Mouse (Mus musculus) stomach, embryonic 14.5 days (tissue): ENCODE data around the gene Oas2. TPM values are rescaled to one million over a fixed set of nuclear protein-coding genes. Genes with fewer than 3 reads are reported as not detected.

Source experiments
- ATAC-seq: fragments of 200-750 bp; cut with Nextera tagmentation; 2 replicates; pipeline ENCODE4 v1.8.0; 2017; ENCODE audit warnings: low read depth, moderate TSS enrichment; ENCODE audit not compliant: insufficient number of reproducible peaks, insufficient read depth, low FRiP score
- H3K27ac ChIP-seq: fragments of 300-500 bp; sonication (generic); 2 replicates; pipeline ENCODE4 v1.5.1; 2014; ENCODE audit warnings: mild to moderate bottlenecking, low read length, moderate library complexity, mixed read lengths
- H3K27me3 ChIP-seq: fragments of 300-500 bp; sonication (generic); 2 replicates; pipeline ENCODE4 v1.6.1; 2014; ENCODE audit warnings: low read length, control low read depth, mixed read lengths; ENCODE audit not compliant: control insufficient read depth, insufficient read depth
- H3K36me3 ChIP-seq: fragments of 300-500 bp; sonication (generic); 2 replicates; pipeline ENCODE4 v1.6.1; 2014; ENCODE audit warnings: mild to moderate bottlenecking, control low read depth, low read length, moderate library complexity, mixed read lengths; ENCODE audit not compliant: control insufficient read depth, insufficient read depth
- H3K4me1 ChIP-seq: fragments of 300-500 bp; sonication (generic); 2 replicates; pipeline ENCODE4 v1.6.1; 2014; ENCODE audit warnings: low read length, control low read depth, mixed read lengths; ENCODE audit not compliant: control insufficient read depth, insufficient read depth
- H3K4me2 ChIP-seq: fragments of 300-500 bp; sonication (generic); replicated peaks from 2 replicates; pipeline ENCODE4 v1.6.1; 2014; ENCODE audit warnings: low read depth, low read length, control low read depth
- H3K4me3 ChIP-seq: fragments of 300-500 bp; sonication (generic); 2 replicates; pipeline ENCODE4 v1.5.1; 2014; ENCODE audit warnings: low read depth, low read length, control low read depth
- H3K9ac ChIP-seq: fragments of 300-500 bp; sonication (generic); replicated peaks from 2 replicates; pipeline ENCODE4 v1.6.1; 2014; ENCODE audit warnings: low read depth, mild to moderate bottlenecking, control low read depth, low read length, moderate library complexity, mixed read lengths
- H3K9me3 ChIP-seq: fragments of 300-500 bp; sonication (generic); 2 replicates; pipeline ENCODE4 v1.6.1; 2016; ENCODE audit warnings: low read depth, low read length, control low read depth; ENCODE audit not compliant: control insufficient read depth
- WGBS: fragments of 180-500 bp; shearing (Covaris S2); extraction: QIAGEN DNeasy Blood & Tissue Kit; methylation state at CpG from one replicate; pipeline ENCODE4 v1.1.7; 2014; 5-methylcytosine and 5-hydroxymethylcytosine counted together
- polyA plus RNA-seq: library from polyadenylated mRNA; unstranded; fragments of >200 nt; fragmentation: Nextera tagmentation; extraction: Ambion mirVana; gene quantifications from 2 replicates; pipeline ENCODE4 v1.2.1, GENCODE M21; 2014

Gene Oas2
- polyA plus RNA-seq, 1 experiment from 2014 or later = 0.58 TPM

DNA sequence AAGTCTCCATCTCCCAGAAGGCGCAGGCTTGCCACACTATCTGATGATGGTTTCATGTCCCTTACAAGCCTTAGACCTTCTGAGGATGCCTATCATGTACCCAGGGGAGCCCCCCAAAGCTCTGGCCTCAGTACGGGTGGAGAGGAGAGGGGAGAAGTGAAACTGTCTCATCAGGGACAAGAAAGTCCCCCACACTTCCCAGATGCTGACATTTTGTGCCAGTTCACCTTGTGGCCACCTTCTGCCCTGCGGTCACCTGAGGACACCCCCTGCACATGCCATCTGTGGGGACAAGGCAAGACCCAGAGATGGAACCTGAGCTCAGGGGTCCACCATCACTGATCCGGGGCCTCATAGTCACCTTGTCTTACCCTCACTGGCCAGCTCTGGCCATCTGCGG, 61.8 kb downstream of the Oas2 start:
- Histone ChIP-seq H3K9ac (no peak overlapping the region), H3K27ac (no peak overlapping the region), H3K27me3 (0 out of 2 replicates have a peak, but pooled peaks cover 6% of the 10 kb centered on the region), H3K36me3 (no peaks in the 10 kb centered on the region), H3K4me3 (no peak overlapping the region), H3K4me1 (no peaks in the 10 kb centered on the region), H3K4me2 (no peak overlapping the region), H3K9me3 (no peaks in the 10 kb centered on the region)
- ATAC-seq = no peak
- 85% methylated on average over 5 of the region's 5 CpGs for WGBS

DNA sequence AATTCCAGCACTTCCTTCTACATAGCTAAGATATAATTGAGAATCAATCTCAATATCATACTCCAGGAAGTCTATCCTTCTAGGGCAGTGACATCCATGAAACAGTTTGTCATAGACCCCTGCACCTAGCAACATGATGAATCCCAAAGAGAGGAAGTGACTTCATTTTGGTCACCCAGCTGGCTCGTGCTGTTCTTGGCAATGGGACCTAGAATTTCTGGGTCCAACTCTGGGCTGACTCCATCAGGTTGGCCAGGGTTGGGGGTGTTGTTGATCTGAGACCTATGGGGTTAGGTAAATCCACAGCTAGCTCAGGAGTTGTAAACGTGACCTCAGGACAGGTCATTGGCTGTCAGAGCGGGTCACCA, 62.2 kb downstream of the Oas2 start:
- H3K27me3 ChIP-seq = 0 out of 2 replicates have a peak, but pooled peaks cover 7% of the 10 kb centered on the region
- H3K36me3 ChIP-seq = no peaks in the 10 kb centered on the region
- 79% methylated on average over 3 of the region's 3 CpGs for WGBS
- H3K9me3 ChIP-seq = no peaks in the 10 kb centered on the region
- no peak overlapping the region for H3K4me3 ChIP-seq
- no peak for ATAC-seq
- no peak overlapping the region for H3K9ac ChIP-seq
- H3K4me2 ChIP-seq = no peak overlapping the region
- no peaks in the 10 kb centered on the region for H3K4me1 ChIP-seq
- no peak overlapping the region for H3K27ac ChIP-seq

DNA sequence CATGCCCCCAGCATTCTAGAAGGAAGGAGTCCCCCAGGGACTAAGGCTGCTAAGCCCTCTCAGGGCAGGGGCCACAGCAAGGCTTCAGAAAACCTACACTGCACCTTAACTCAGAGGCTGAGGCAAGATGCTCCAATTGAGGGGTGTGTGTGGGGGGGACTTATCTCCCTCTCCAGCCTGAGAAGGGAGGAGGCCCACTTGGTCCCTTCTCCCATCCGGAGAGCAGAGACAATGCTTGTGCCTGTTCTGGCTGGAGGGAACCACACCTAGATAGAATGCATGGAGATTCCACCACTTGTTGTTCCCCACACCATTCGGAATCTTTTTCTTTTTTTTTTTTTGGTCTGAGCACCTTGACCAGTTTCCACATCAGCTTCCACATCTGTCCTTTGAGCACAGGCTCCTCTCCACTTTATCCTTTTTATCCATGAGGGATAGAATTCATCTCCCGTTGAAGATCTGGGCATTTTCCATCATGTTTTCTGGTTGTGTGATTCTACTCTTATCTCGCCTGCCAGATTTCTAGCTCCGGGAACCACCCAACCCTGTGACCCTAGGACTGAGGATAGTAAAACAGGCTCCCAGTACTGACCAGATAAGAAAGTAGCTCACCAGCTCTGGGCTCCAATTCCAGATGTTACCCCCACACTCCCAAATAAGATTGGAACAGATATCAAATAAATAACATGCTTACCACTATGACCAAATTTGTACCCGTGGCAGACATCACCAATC, 62.7 kb downstream of the Oas2 start:
- Histone ChIP-seq H3K36me3 (no peaks in the 10 kb centered on the region), H3K9me3 (no peaks in the 10 kb centered on the region), H3K4me2 (no peak overlapping the region), H3K4me1 (no peaks in the 10 kb centered on the region), H3K27me3 (0 out of 2 replicates have a peak, but pooled peaks cover 9% of the 10 kb centered on the region), H3K27ac (no peak overlapping the region), H3K9ac (no peak overlapping the region), H3K4me3 (no peak overlapping the region)
- 80% methylated on average over 6 of the region's 6 CpGs for WGBS
- ATAC-seq = no peak

DNA sequence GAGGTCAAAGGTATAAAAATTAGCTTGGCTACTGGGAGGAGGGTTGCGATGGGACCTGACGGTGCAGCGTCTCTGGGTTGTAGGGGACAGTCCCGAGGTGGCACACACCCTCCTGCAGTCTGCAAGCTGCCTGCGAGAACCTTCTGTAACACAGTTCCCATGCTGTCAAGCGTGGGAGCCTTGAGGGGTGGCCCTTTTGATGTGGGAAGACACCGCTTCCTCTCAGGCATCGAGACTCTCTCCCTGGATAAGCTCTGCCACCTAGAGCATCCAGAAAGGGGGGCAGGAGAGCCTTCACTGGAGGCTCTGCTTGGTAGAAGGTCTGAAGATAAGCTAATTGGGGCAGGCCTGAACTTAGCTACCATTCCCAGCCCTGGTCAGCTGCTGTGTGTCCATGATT, 64.0 kb downstream of the Oas2 start:
- Histone ChIP-seq H3K36me3 (no peaks in the 10 kb centered on the region), H3K9me3 (no peaks in the 10 kb centered on the region), H3K9ac (no peak overlapping the region), H3K27me3 (0 out of 2 replicates have a peak, but pooled peaks cover 9% of the 10 kb centered on the region), H3K27ac (no peak overlapping the region), H3K4me1 (0 out of 2 replicates have a peak, but pooled peaks cover under 1% of the 10 kb centered on the region), H3K4me3 (no peak overlapping the region), H3K4me2 (no peak overlapping the region)
- ATAC-seq = no peak
- WGBS = 75% methylated on average over 8 of the region's 8 CpGs

DNA sequence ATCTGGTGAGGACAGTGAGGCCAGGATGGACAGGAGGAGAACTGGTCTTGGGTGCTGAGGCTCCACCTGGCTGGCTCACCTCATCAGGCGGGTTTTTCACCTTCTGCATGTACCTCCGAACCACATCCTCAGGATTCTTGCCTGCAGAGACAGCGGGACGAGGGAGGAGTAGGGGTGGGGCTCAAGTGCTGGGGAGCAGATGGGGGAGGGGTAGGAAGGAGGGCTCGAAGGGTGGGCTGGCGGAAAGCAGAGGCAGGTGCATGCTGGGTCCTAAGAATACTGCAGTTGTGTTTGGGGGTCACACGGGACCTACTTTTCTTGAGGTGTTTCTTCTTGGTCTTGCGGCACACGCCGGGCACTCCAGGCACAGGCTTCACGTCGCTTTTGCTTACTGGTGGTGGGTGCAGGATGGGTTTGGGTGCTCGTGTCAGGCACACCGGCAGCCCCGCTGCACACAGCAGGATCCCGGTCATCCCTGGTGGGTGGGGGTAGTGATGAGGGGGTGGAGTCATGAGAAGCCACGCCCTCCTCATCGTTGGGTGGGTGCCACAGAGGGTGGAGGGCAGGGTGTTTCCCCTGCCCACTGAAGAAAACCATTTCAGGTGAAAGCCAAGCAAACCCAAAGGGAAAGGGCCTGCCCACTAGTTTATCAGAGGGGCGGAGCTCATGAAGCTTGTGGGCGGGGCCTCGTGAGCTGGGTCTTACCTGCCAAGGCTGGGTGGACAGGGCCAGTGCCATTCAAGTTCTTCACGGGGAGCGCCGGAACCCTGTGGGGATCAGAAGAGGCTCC, 66.5 kb downstream of the Oas2 start:
- Histone ChIP-seq H3K4me1 (peaks cover 10% of the 10 kb centered on the region; the same call in 1 of the 2 replicates), H3K4me2 (no peak overlapping the region), H3K27ac (no peak overlapping the region), H3K9me3 (no peaks in the 10 kb centered on the region), H3K36me3 (no peaks in the 10 kb centered on the region), H3K9ac (no peak overlapping the region), H3K4me3 (no peak overlapping the region), H3K27me3 (0 out of 2 replicates have a peak, but pooled peaks cover 9% of the 10 kb centered on the region)
- 12% methylated on average over 24 of the region's 24 CpGs for WGBS
- no peak for ATAC-seq

DNA sequence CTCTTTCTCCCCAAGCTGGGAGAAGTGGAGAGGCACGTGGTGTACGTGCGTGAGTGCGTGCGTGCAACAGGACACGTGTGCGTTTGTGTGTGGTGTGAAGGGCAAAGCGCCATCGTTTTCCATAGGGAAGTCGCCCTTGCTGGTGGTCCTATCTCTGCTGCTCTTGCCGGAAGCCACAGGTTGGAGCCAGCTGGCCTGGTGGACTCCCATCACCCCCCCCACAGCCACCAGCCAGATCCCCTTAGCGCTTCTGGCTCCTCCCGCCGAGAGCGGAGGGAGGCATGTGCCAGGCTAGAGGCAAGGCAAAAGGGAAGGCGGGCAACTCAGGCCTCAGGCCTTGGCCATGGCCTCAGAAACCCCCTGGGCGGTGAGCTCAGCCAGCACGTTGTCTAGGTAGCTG, 68.7 kb downstream of the Oas2 start:
- ATAC-seq = no peak
- Histone ChIP-seq H3K4me1 (peaks cover 10% of the 10 kb centered on the region; the same call in 1 of the 2 replicates), H3K27me3 (0 out of 2 replicates have a peak, but pooled peaks cover 9% of the 10 kb centered on the region), H3K4me2 (no peak overlapping the region), H3K4me3 (no peak overlapping the region), H3K36me3 (no peaks in the 10 kb centered on the region), H3K9me3 (no peaks in the 10 kb centered on the region), H3K27ac (no peak overlapping the region), H3K9ac (no peak overlapping the region)
- 92% methylated on average over 18 of the region's 18 CpGs for WGBS

Other genes starting within 250 kb of the Oas2 start
- 39.6 and 40.2 TPM in 2 replicates for gene Plbd2, start 246.2 kb downstream of the Oas2 start, polyA plus RNA-seq
- 4.1 and 5.4 TPM in 2 replicates for gene Slc8b1, start 238.7 kb downstream of the Oas2 start, polyA plus RNA-seq
- gene Tpcn1, start 161.2 kb downstream of the Oas2 start, polyA plus RNA-seq = 24.0 and 26.5 TPM in 2 replicates
- 0.54 and 0.78 TPM in 2 replicates for gene Iqcd, start 160.8 kb downstream of the Oas2 start, polyA plus RNA-seq
- gene Rita1, start 137.3 kb downstream of the Oas2 start, polyA plus RNA-seq = 8.4 and 9.0 TPM in 2 replicates
- gene Ddx54, start 137.1 kb downstream of the Oas2 start, polyA plus RNA-seq = 27.1 and 30.7 TPM in 2 replicates
- not detected in 2 replicates for gene Cfap73, start 115.6 kb downstream of the Oas2 start, polyA plus RNA-seq
- 0.07 and 0.18 TPM in 2 replicates for gene Rasal1, start 101.0 kb downstream of the Oas2 start, polyA plus RNA-seq
- gene Dtx1, start 37.9 kb downstream of the Oas2 start, polyA plus RNA-seq = 5.2 and 5.9 TPM in 2 replicates
- not detected in 2 replicates for gene Oas3, start 27.8 kb upstream of the Oas2 start, polyA plus RNA-seq
- not detected in 2 replicates for gene Oas1e, start 45.7 kb upstream of the Oas2 start, polyA plus RNA-seq
- 0.59 and 1.2 TPM in 2 replicates for gene Oas1c, start 62.7 kb upstream of the Oas2 start, polyA plus RNA-seq
- 0.35 TPM in 1 of 2 replicates, not detected in the other for gene Oas1f, start 97.5 kb upstream of the Oas2 start, polyA plus RNA-seq
- gene Oas1h, start 111.6 kb upstream of the Oas2 start, polyA plus RNA-seq = not detected in 2 replicates
- gene Oas1g, start 137.8 kb upstream of the Oas2 start, polyA plus RNA-seq = 0.83 and 1.1 TPM in 2 replicates
- 2.2 and 3.0 TPM in 2 replicates for gene Oas1a, start 157.7 kb upstream of the Oas2 start, polyA plus RNA-seq
- gene Oas1d, start 164.7 kb upstream of the Oas2 start, polyA plus RNA-seq = not detected in 2 replicates